Mouse (Mus musculus) erythroblast, embryonic 14.5 days (primary cell): ENCODE results near the gene Capn2.

ENCODE experiments used
- GATA1 ChIP-seq: IDR thresholded peaks from 2 replicates; pipeline ENCODE4 v1.6.1; 2012; ENCODE audit warnings: low read length, inconsistent platforms, mixed read lengths
- TAL1 ChIP-seq: IDR thresholded peaks from 3 replicates; pipeline ENCODE4 v1.6.1; 2012; ENCODE audit warnings: low read length, inconsistent platforms, mixed read lengths

DNA sequence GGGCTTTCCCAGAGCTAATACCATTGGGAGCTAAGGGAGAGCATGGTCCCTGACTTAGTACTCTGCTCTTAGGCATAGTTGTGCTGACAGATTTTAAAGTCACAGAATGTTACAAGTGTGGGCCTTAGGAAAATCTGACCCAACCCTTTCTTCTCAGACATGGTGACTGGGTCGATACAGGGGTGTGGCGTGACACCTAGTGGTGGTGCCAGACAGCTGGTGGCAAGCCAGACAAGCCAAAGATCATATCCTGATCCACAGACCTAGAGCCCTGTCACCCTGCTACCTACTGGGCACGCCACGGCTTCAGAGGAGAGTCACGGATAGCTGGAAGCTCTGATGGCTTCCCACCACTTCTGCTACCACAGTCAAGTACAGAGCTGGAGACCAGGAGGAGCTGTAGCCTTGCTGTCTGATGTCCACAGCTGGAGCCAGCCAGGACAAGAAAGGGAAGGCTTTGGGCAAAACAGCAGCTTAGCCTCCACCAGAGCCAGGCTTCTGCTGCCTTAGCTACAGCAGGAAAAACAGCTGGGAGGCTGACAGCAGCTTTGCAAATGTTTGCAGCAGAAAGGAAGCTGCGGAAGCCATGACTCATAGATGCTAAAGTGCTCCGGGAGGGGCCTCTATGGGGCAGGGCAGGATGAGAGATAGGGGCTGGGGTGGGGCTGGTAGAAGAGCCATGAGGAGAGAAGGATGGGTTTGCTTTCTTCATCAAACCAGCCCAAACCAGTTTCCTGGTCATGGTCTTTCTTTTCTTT, 11.0 kb downstream of the Capn2 start:
- no peak for TF ChIP-seq GATA1
- no peak for TF ChIP-seq TAL1
